Mouse (Mus musculus) layer of hippocampus, postnatal 25 days (tissue): ENCODE results near the gene Fbxw10. TPM values are rescaled to one million over a fixed set of nuclear protein-coding genes. Genes with fewer than 3 reads are reported as not detected.

Experiments
- DNase-seq, 2 experiments: peaks; one replicate each; pipeline ENCODE4 v3.0.0; 2022; ENCODE audit warnings: mixed read lengths in 2 of 2, low spot score in 1 of 2; ENCODE audit errors: extremely low spot score in 1 of 2
- total RNA-seq, 2 experiments: library from RNA; stranded (reverse); gene quantifications; 2 replicates each; pipeline ENCODE4 v1.2.3; 2021

The Fbxw10 gene
- total RNA-seq: 1 to 10 TPM; 1.3 to 1.6 TPM

GRCm38 (mm10) chr11:62846961-62847654, at the start of gene Fbxw10:
Fbxw10 (plus strand) TSS chr11:62847069.
- DNase-seq: peak in 1 of 2 experiments; percentile 8

- no peak for DNase-seq
Observed at GRCm38 (mm10) chr11:62804119-62804518, 42.8 kb upstream of the Fbxw10 start.

- DNase-seq: no peak
Observed at GRCm38 (mm10) chr11:62807965-62808364, 38.9 kb upstream of the Fbxw10 start.

GRCm38 (mm10) chr11:62809201-62809600, 37.7 kb upstream of the Fbxw10 start:
- DNase-seq: no peak

DNA sequence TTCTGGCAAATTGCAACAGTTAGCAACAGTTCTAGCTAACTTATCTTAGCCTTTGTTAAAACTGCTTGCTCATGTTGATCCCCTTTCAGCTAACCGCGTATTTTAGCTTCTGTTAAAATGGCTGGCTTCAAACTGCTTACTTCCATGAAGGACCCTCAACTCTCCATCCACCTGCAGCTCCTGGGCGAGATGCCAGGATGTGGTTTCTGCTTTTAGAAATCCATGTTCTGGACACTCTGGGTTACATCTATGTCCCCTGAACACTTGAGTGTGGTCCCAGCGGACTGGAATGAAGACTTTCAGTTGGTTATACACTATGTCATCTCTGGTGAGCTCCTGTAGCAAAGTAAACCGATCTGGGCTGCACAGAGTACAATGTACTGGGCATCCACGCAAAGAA, 34.6 kb upstream of the Fbxw10 start:
- no peak for DNase-seq

GRCm38 (mm10) chr11:62813497-62813896, 33.4 kb upstream of the Fbxw10 start:
- DNase-seq: no peak

- DNase-seq: no peak
Observed at GRCm38 (mm10) chr11:62813970-62814624, 32.8 kb upstream of the Fbxw10 start.

DNA sequence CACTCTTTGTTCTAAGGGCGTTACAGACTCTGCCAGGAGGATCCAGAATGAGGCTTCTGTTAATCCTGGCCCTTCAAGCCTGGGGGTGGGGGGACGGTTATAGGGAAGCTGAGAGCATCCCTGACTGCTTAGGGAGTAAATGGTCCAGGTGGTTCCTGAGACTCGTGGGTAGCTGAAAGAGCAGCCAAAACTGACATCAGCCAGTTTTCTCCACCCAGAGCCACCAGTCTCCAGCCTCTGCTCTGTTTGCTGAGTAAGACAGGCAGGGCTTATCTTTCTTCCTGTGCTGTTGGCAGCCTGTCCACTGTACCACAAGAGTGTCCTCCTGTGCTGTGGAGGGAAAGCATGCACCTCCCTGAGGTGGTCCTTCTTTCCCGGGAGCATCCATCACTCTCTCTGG, 32.2 kb upstream of the Fbxw10 start:
- no peak for DNase-seq

DNA sequence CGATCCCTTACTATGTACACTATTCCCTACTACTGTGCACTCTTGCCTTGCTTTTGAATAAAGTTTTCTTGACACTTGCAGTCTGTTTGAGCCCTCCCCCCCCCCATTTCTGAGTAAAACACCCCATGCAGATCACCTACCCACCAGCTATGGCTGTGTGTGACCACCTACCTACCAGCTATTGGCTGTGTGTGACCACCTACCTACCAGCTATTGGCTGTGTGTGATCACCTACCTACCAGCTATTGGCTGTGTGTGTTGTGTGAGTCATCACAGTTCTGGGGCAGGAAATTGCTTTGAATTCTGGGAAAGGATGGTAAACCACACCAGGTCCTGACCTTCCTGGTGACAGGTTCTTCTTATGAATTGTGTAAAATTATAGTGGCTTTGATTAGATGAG, 31.4 kb upstream of the Fbxw10 start:
- no peak for DNase-seq

GRCm38 (mm10) chr11:62816591-62816990, 30.3 kb upstream of the Fbxw10 start:
- DNase-seq: no peak

DNA sequence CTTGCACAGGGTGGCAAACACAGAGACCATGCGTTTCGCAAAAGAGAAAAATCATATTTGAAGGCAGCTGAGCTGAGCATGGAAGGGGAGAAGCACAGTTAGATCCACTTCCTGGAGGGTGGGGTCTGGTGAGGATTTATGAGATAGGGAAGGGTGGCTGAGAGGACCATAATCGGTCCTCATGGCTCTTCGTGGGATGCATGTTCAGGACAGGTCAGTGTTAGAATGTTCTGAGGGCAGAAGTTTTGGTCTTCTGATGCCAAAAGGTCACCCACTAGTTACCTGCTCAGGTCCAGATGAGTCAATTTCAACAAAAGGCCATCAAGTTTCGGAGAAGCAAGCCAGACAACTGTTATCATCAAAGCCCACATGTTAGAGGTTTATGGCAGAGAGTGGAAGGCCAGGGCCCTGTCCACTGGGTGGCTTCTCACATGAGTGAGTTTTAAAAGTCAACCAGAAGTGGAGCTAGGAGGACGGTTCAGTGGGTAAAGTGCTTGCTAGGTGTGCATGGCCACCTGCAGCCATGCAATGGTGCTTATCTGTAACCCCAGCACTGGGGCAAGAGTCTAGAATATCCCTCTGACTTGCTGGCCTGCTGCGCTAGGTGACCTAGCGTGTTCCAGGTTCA, 27.7 kb upstream of the Fbxw10 start:
- DNase-seq: no peak

GRCm38 (mm10) chr11:62820059-62820541, 26.8 kb upstream of the Fbxw10 start, which contains the start of gene Trim16:
Trim16 (plus strand) TSS chr11:62820231.
- peak; percentile 9 to 10 for DNase-seq

GRCm38 (mm10) chr11:62820661-62821437, 26.0 kb upstream of the Fbxw10 start:
- DNase-seq: no peak

GRCm38 (mm10) chr11:62821893-62822292, 25.0 kb upstream of the Fbxw10 start:
- DNase-seq: no peak

DNA sequence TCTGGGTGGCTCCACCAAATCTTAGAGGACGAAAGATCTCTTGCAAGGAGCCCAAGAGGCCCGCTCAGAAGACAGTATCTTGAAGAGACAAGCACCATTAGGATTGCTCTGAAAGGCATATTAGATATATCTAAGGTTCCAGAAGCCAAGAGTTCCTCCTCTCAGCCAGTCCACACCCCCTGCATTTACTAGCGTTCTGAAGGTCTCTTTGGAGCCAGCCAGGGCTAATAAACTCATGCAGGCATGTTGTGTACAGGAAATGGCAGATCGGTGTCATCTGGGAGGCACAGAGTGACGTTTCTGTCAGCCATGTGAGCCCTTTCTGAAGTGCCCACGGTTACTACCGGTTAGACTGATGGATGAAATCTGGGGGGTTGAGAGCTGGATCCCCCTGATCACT, 22.7 kb upstream of the Fbxw10 start:
- DNase-seq: no peak

GRCm38 (mm10) chr11:62825222-62826105, 21.4 kb upstream of the Fbxw10 start:
- no peak for DNase-seq

- DNase-seq: no peak
Observed at GRCm38 (mm10) chr11:62826106-62826733, 20.6 kb upstream of the Fbxw10 start.

DNA sequence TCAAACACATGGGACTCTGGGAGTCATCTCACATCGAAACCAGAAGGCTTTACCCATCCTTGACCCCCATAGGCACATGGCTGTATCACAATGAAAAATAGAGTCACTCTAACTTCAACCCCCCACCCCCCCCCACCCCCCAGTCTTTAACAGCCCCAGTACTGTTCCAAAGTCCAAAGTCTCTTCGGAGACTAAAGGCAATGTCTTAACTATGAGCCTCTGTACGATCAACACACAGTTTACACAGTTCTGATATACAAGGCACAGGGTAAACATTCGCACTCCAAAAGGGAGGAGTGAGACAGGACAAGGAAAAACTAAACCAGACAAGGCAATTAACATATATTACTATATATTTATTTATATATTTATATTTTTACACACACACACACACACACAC, 19.7 kb upstream of the Fbxw10 start:
- DNase-seq: no peak

- no peak for DNase-seq
Observed at GRCm38 (mm10) chr11:62827911-62828310, 19.0 kb upstream of the Fbxw10 start.
